Mouse (Mus musculus) mouse trophoblast stem cell (cell line): ENCODE data around the gene Ano6.

Experiments used
- in situ Hi-C, 2 experiments: fragments of 300-500 bp; cut with MseI, MboI; formaldehyde crosslinking; loops; 2 replicates in 1 of 2; 3 replicates in 1 of 2; pipeline ENCODE4 v1.15.1; 2025

The Ano6 gene

DNA sequence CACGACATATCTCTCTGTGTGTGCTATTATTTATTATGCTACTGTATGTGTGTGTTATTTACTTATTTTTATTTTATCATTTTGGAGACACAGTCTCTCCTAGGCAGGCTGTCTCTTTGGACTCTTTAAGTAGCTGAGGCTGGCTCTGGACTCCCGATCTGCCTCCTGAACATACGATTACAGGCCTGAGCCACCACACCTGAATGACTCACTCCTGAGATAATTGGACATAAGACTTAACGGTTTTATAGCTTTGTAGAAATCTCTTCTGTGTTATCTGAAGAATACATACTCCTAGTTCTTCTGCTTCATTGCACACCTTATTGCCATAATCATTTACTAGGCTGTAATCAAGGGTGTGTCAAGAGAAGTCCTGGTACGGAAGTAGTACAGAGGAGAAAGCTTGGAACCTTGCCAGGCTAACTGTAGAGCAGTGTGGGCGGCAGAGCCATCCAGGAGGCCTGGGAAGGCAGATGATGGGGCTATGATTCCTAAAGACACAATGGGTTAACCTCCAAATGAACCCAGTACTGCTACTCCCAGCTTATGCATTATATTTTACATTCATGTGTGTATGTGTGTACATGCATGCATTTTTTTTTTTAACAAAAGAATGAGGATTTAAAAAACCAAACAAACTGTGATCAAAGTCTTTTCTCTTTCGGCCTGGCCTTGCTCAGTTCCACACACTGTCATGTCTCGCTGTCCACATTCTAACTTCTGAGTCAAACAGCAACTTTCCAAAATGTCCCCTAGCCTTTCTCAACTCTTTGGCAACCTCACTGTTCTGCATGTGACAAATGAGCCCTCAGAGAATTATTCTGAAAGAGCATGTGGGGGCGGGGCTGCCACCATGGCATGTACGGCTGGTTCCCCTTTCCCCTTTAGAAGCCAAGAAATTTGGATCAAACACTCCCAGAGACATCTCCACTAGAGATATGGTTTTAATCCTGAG lies 4.2 kb downstream of the Ano6 start:
- in situ Hi-C loops, result no loop called here

DNA sequence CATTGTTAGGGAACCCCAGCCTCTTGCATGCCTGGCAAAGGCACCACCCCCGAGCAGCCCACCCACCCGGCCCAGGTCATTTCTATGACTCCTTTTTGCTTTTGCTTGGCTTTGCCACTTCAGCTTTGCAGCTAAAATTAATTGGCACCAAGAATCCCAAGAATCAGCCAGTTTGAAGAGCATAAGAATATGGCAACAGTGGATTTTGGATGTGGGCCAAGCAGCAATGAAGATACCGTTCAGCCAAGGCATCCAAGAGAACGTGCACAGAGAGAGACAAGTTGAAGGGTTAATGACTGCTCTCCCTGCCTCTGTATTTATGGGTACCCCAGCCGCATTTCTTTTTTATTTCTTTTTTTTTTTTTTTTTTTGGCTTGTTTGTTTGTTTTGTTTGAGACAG lies 5.4 kb downstream of the Ano6 start:
- in situ Hi-C loops, result no loop called here

DNA sequence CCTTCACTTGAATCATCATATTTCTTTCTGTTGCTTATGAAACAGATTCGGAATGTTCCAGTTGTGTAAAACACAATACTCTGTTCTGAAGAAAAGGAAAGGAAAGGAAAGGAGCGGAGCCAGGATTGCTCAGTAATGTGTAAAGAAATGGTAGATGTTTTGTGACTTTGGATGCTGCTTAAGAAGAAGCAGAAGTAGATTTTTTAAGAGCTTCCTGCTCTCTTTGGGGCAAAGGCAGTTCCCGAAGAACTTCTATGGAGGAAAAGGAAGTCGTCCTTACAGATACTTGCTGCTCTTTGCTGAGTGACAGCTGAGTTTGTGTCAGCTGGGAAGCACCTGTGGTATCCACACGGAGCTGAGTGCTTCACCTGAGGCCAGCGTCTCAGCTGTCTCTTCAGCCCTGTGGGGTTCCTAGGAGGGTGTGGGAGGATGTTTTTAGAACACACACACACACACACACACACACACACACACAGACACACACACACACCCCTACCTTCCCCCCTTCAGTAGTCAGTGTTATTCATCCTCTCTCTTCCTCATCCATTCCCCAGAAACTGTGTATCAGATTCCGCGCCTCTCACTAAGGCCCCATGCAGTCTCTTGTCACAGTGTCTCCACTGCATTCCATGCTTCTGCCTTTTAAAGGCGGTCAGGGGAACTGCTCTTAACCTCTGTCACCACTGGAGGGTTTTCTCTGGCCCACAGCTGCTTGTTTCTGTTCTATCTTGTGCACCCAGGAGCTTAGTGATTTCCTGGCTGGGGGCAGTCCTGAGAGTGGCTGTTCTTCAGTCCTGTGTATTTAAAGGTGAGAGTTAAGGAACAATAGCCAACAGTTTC lies 6.7 kb downstream of the Ano6 start:
- in situ Hi-C loops, result no loop called here

DNA sequence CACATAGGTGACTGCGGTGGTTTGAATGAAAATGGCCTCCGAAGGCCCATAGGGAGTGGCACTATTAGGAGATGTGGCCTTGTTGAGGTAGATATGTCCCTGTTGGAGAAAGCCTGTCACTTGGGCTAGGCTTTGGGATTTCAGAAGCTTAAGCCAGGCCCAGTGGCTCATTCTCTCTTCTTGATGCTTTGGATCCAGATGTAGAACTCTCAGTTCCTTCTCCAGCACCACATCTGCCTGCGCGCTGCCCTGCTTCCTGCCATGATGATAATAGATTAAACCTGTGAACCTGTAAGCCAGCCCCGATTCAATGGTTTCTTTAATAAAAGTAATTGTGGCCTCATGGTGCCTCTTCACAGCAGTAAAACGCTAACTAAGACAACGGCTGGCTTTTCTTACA lies 7.6 kb downstream of the Ano6 start:
- in situ Hi-C loops, result no loop called here

DNA sequence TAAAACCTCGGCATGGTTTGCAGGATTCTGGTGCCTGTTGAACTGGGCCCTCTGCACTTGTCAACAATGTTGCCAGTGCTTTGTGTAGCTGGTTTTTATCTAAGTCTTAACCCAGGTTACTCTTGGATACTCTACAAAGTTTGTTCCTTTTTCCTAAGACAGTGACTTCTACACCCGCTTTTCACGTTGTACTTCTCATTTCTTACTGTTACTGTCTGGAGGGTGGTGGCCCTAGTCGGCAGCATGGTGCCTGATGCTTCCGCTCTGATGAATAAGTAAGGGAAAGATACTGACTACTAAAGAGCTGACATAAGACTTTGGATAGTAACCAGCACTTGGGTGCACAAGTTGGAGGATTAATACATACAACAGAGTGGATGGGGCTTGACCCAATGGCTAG lies 9.0 kb downstream of the Ano6 start:
- in situ Hi-C loops, result no loop called here

DNA sequence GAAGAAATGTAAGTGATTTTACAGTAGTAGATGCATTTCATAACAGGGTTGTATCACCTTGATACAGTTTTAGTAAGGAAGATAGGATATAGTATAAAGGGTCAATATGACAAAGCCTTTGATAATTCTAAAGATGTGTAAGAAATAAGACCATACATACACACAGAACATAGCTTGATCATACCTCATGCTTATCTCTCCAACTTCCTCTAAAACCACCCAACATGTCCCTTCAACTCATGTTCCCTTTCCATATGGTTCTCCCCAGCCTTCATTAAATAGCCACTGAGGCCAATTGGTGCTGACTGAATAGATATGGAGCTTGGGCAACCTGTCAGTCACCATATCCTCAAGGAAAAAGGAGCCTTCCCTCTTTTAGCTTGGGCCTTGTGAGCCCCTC lies 9.4 kb downstream of the Ano6 start:
- in situ Hi-C loops, result no loop called here

DNA sequence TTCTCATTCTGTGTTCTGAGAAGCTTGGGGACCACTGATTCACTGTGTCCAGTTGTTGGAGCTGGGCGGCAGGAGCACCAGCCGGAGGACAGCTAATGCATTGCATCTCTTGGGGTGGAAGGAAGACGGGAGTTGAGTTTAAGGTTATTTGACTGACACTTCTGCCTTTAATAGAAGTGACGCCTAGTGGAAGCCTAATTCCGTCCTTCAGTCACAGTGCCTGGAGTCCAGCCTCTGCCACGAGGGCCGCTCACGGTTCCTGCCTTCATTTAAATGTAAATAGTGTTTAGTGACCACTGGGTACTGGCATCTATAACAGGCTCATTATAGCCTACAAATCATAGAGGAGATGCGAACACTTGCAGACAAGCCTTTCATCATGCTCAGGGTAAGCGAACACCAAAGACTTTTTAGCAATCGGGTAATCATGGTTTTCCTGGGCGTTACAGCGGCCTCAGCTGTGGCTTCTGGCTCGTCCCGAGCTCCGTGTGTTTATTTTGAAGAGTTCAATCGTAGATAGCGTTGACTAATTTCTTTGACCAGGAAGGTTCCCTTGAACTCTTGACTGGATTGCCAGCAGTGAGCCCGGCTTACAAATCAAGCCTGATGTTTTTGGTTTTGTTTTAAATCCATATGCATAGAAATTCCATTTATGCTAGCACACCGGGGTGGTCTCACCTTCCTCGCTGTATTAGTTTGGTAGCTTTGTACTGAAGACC lies 10.8 kb downstream of the Ano6 start:
- in situ Hi-C loops, result no loop called here

DNA sequence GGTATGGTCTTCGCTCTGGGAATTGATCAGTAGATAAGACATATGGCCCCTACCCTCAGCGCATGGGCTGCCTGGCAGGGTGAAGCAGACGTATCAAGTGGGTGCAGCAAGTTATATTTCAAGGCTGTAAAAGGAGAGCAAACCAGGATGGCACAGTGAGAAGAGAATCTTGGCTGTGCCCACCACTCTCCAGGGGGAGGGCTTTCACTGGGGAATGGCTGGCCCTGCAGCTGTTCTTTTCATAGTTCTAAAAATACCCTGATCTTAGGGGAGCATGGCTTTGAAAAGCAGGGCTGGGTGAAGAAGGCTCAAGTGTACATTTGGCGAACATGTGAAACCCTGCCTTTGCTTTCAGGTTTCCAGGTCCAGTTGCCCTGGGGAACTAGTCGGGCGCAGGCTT lies 11.5 kb downstream of the Ano6 start:
- in situ Hi-C loops, result no loop called here

DNA sequence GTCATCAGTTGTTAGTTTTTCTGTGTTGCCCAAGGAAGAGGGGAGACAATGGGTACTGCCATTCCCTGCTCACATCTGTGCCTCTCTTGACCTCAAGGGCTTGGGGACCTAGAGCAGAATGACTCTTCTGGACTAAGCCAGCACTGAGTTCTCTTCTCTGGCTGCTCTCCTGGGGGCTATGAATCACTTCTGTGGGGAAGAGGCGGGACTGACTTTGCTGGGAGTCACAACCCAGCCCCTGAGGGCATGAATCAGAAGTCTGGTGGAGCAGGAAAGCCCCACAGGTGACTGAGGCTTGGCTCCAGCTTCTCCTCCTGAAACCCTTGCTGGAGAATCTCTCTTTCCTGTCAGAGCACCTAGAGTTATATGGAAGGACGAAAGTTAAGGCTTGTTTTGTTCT lies 12.1 kb downstream of the Ano6 start:
- in situ Hi-C loops, result no loop called here

DNA sequence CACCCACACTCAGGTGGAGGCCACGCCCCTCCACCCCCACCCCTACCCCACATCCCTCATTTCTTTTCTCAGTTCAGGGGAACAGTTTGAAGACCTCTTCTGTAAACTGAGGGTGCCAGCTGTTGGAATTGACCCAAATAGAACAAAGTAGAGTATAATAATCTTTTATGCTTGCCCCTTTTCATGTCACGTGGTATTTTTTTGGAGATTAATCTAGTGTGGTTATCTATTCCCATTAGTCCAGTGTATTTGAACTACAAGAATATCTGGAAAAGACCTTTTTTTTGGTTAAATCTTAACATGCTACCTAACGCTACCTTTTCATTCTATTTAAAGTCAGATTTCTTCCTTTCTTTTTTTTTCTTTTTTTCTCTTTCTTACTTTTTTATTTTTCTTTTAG lies 12.8 kb downstream of the Ano6 start:
- in situ Hi-C loops, result no loop called here

DNA sequence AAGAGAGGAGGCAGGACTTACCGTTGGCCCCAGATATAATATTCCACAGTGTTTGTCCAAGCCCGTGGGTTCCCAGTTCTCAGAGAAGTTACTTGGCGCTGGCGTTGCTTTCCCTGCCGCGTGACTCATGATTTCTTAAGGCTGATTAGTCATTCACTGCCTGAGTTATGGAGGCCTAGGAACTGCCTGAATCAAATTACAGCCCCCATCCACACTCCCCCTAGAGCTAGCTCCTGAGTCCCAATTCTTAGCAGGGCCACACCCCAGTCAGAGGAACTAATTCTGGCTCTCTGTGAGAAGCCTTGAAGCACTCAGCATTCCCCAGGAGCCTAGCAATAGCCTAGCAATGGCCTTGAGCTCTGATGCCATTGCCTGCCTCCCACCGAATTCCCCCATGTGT lies 13.6 kb downstream of the Ano6 start:
- in situ Hi-C loops, result no loop called here

DNA sequence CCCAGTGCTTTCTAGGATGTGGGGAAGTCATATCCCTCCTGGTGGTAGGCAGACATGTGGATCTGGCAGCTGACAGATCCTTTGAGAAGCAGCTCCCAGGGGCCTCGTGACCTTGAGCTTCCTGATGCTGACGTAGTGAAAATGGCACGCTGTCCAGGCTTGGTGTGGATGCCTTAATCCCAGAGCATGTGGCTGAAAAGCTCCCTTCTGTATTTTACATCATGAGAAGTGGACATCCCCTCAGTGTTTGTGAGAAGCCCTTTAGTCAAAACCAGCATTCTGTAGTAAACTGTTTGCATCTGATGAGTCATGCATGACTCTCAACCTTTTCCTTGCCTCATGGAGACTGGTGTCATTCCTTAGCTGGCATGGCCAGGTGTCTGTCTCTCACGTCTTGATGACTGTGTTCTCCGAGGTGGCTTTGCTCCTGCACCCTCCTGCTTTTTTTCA lies 14.4 kb downstream of the Ano6 start:
- in situ Hi-C loops, result no loop called here

DNA sequence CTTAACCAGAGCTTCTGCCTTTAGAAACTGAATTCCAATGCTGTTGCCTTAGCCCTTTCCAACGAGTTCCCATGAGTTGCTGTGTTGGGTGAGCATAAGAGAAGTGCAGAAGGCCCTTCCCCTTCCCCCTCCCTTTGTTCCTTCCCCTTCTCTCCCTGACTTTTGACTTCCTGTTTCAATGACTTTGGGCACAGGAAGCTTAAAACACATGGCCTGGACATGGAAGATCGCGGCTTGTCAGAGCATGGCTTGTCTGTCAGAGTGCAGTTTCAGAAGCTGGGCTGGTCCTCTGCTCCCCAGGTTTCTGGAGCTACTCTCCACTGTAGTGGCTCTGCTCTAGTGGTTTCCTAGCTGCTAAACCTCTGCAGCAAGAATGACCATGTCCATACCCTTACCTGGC lies 17.3 kb downstream of the Ano6 start:
- in situ Hi-C loops, result no loop called here

DNA sequence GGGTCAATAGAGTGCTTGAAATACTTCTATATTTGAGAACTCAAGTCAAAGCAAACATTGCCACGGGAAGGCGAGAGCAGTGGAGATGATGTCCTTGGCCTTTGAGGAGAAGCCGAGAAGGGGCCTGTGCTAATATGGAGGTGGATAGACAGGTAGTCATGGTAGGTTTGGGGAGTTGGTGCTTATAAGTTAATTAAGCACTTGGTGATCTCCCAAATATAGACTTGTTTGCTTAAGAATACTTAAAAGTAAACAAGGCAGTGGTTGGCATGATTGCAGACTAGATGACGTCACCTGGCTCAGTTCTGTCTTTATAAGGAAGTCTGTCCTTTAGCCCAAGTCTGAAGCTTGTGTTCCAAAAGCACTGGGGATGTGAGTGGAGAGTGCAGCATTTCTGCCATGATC lies 19.7 kb downstream of the Ano6 start:
- in situ Hi-C loops, result no loop called here

DNA sequence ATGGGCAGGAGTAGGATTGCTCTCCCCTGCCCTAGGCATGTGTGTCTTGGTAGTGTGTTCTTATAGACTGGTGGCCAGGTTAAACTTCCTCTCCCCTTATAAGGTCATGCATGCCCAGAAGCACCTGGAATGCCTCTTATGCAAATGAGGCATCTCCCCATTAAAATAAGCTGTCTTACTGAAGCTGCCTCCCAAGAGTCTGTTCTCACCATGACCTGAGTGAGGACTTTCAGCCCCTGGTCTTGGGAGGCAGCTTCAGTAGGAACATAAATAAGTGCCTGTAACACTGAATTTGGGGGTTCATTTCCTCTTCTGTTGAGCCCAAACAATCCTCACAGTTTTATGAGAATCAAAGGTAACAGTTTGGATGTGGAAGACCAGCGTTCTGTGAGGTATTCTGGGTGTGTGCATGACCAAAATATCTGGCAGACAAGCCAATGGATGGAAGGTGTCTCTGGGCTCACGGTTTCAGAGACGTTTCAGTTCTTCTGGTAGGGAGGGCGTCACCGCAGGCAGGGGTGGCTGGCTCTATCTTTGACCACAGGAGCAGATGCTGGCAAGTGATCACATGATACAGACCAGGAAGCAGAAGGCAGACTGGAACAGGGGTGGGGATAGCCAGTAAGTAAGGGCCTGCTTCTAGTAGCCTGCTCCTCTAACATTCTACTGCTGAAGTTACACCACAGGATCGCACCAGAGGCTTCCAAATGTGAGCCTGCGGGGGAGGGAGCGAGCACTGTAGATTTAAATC lies 22.4 kb downstream of the Ano6 start:
- in situ Hi-C loops, result no loop called here

DNA sequence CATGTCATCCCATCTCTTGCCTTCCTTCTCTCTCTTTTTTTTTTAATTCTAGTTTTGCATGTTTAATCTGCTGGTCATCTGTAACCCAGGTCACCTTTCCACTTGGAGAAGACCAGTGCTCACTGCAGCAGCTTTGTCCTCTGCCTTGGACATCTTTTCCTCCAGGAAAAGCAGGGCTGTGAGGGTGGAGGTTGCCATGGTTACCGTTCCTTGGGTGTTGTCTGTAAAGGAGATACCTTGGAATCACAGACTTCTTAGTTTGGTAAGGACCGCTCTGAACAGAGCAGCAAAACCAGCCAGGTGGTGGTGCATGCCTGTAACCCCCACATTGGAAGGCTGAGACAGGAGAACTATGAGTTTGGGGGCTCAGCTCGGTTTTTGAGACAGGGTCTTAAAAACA lies 26.9 kb downstream of the Ano6 start:
- in situ Hi-C loops, result no loop called here

DNA sequence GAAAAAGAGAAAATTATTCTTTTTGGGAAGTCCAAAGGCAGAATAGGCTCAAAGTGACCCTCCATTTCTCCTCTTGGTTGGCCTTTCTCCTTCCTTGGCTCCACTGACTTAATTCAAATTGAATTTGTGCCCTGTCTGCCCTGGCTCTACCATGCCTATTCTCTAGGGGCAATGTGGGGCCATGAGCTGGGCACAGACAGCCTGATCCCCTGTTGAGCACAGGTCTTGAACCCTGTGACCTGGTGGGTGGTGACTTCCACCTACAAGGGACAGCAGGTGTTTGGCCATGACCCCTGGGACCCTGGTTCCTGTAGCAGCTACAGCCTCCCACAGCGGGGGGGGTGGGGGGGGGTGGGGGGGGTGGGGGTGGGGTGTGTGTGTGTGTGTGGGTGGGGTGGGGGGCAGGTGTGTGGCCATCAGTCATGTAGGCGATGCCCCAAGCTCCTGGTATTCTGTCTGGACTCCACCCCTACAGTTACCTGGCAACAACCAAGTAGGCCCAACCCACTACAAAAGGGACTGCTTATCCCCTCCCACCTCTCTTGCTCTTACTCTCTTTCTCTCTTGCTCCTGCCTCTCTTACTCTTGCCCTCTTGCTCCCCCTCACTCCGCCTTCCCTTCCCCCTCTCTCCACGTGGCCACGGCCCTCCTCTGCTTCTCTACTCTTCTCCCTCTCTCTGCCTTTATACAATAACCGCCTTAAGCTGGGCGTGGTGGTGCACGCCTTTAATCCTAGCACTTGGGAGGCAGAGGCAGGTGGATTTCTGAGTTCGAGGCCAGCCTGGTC lies 28.8 kb downstream of the Ano6 start:
- in situ Hi-C loops, result no loop called here

DNA sequence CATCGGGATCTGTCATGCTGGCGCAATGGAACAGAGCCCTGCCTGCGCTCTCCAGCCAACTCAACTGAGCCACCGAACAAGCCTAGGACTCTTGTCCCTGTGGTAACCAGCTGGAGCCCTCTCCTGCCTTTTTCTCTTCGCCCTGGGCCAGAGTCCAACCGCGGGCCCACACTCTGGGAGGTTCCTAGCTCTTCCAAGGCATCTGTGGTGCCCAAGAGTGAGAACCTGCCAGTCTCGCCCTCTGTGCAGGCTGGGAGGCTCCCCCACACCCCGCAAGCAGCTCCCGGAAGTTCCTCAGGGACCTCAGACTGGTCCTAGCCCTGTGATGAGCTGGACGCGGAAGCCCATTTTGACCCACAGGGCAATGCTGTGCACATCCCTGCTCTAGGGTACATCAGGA lies 29.5 kb downstream of the Ano6 start:
- in situ Hi-C loops, result no loop called here

DNA sequence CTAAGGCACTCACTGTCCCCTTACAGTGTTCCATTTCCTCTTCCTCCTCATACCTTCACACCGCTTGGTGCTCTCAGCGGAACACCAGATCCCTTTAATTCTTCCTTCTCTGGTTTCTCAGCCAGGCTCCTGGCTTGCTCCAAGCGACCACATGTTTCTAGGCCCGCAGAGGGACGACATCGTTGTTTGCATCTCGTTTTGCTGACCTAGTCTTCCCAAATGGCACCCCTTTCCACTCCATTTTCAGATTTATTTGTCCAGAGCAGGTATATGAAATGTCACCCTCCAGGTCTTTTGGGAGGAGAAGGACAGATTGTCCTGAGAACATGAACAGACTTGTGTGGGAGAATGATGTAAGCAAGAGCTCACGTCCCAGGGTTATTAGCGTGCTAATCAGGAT lies 30.0 kb downstream of the Ano6 start:
- in situ Hi-C loops, result no loop called here

DNA sequence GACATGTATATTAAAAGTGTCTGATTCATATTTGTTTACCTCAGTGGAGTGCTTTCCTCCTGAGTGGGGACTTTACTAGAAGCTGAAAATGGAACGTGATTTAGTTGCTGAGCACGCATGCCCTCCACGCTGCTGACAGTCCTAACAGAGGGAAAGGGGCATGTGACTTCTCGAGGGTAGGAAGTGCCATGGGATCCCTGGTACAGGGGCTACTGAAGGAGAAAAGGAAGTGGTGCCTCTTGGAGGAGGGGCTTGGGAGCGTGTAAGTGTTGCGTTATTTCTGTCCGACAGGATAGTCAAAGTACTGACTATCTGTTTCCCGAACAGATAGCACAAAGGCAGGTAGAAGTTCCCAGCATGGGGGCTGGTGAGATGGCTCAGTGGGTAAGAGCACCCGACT lies 31.5 kb downstream of the Ano6 start:
- in situ Hi-C loops, result no loop called here
